Mouse (Mus musculus) C2C12 (cell line): ENCODE results near the gene Pard3.

Experiments used
- CTCF ChIP-seq: IDR thresholded peaks from one replicate; pipeline ENCODE4 v1.5.1; 2011; ENCODE audit not compliant: control insufficient read depth, insufficient read depth, insufficient read length
- FOSL1 ChIP-seq: IDR thresholded peaks from one replicate; pipeline ENCODE4 v1.8.0; 2011; ENCODE audit warnings: mild to moderate bottlenecking, low read length; ENCODE audit not compliant: poor library complexity, insufficient read depth, severe bottlenecking
- MAX ChIP-seq: IDR thresholded peaks from one replicate; pipeline ENCODE4 v1.6.1; 2011; ENCODE audit warnings: mild to moderate bottlenecking, control low read depth
- MYOD1 ChIP-seq: IDR thresholded peaks from one replicate; pipeline ENCODE4 v1.6.1; 2011; ENCODE audit warnings: low read depth; ENCODE audit not compliant: control insufficient read depth, insufficient read length
- MYOG ChIP-seq: IDR thresholded peaks from one replicate; pipeline ENCODE4 v1.6.1; 2011; ENCODE audit not compliant: control insufficient read depth, insufficient read length; ENCODE audit errors: extremely low read depth
- USF1 ChIP-seq: IDR thresholded peaks from one replicate; pipeline ENCODE4 v1.6.1; 2011; ENCODE audit warnings: low read depth, mild to moderate bottlenecking, control low read depth, moderate library complexity

GRCm38 (mm10) chr8:127099439-127100090 is 35.9 kb downstream of the Pard3 start:
- TF ChIP-seq MYOG (no peak), CTCF (no peak), MAX (no peak), MYOD1 (no peak), USF1 (no peak), FOSL1 (no peak)
